Mouse (Mus musculus) brain, embryonic 14.5 days (tissue): ENCODE measurements around the gene Tor1b.

ENCODE experiments used
- CTCF ChIP-seq: fragments of 200-500 bp; IDR thresholded peaks from 2 replicates; pipeline ENCODE4 v1.5.1; 2012; ENCODE audit warnings: inconsistent platforms, mild to moderate bottlenecking, moderate library complexity, borderline replicate concordance; ENCODE audit not compliant: insufficient read depth, insufficient read length; ENCODE audit errors: extremely low read depth
- POLR2A ChIP-seq: fragments of 200-500 bp; IDR thresholded peaks from 2 replicates; pipeline ENCODE4 v1.6.1; 2012; ENCODE audit warnings: mild to moderate bottlenecking, inconsistent platforms, borderline replicate concordance; ENCODE audit not compliant: poor library complexity, insufficient read depth, insufficient read length, severe bottlenecking; ENCODE audit errors: extremely low read depth

GRCm38 (mm10) chr2:31007208-31007607, 54.4 kb downstream of the Tor1b start:
- no peak for TF ChIP-seq POLR2A
- no peak for TF ChIP-seq CTCF
